Comparison of ENCODE assay signal across 13 mouse cellular contexts in the genomic region with DNA sequence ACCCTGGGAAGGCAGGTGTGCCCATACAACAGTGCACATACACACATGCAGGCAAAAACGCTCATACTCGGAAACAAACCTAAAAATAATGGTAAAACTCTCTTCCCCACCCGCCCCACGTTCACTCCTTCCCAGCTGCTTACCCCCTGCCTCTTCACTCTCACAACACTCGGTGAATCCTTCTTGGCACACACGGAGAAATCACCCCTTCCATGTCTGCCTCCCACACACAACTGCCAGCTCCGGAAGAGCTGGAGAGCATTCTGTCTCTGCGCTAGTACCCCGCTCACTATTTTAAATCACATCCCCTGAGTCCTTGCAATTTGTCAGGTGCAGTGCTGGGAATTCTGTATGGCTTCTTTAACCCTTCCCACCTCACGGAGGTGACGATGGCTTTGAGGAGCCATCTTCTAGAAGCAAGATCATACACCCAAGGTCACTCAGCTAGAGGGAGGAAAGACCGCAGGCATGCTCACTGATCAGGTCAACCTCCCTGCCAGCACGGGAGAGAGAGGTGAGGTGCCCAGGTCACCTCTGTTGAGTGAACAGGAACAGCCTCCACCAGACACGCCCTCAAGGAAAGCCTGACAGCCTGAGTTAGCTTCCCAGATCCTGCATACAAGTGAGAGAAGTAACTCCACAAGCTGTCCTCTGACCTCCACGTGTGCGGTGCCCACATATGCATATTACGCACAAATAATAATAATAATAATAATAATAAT. TPM values are rescaled to one million over a fixed set of nuclear protein-coding genes. Genes with fewer than 3 reads are reported as not detected.
DNase-seq lines count a peak whose midpoint lies in the region; ATAC-seq lines count a peak whose summit lies in the region.
"Had no signal": no experiment of that assay in that cellular context is flagged by ENCODE, and none has a peak within 500 bp of the region (broad histone marks: within the 10 kb centered on the region; RNA-seq: fewer than 3 reads in every experiment).

No protein-coding gene starts in this region.

- no peak for DNase-seq in frontal cortex, postnatal 25 days (ENCODE audit: low spot score in 2 of 2)
- peak; percentile 85 for DNase-seq in right cerebral cortex, adult 18-20 months
- no peak for DNase-seq in right cerebral cortex, postnatal 4 days
- DNase-seq in left cerebral cortex, postnatal 14 days (ENCODE audit: low spot score in 2 of 2), result peak; percentile 74 to 90
- DNase-seq in telencephalon, adult 2 months (ENCODE audit: low read depth, low spot score), result peak; percentile 91
- no peak for DNase-seq in MN1 (ENCODE audit: low spot score)
- DNase-seq: cerebellum, adult 8-10 months had no signal

- peak; percentile 97 for ATAC-seq in frontal cortex, adult (ENCODE audit: low TSS enrichment)
- ATAC-seq in erythroid progenitor cell, adult 5-6 weeks (replicated peaks; ENCODE audit: low FRiP score, poor library complexity, severe bottlenecking), result no peak
- ATAC-seq: forebrain, embryonic 16.5 days; hindbrain, postnatal 0 days; liver, embryonic 12.5 days had no signal

- intact Hi-C loops in left cerebral cortex, postnatal 14 days (cut with DNase I), result no loop called here

RNA-seq across cellular contexts. Expression of a gene that starts 49.6 kb away (rescaled TPM):
- 10 to 100 TPM; 21.0 to 23.5 TPM for total RNA-seq in left cerebral cortex, postnatal 14 days (2021)
- total RNA-seq in erythroid progenitor cell, adult 5-6 weeks (2015; ENCODE audit: low replicate concordance), result not detected in 2 replicates
- 1.3 TPM in 1 of 2 replicates, not detected in the other for total RNA-seq in erythroid progenitor cell, adult 5-6 weeks (2017; ENCODE audit: low replicate concordance)
- total RNA-seq: granulocyte monocyte progenitor cell, adult 5-6 weeks had no signal

Comparison
In these comparisons a context has a peak if more than half of its experiments do, and no peak if none do; other contexts are left out.
1. DNase-seq: peak in right cerebral cortex, adult 18-20 months (single experiment), left cerebral cortex, postnatal 14 days (2 of 2) and telencephalon, adult 2 months (single experiment); none in frontal cortex, postnatal 25 days (0 of 2), right cerebral cortex, postnatal 4 days (single experiment) and MN1 (single experiment).
2. RNA of a gene that starts 49.6 kb away (total RNA-seq): 21.0 to 23.5 TPM in left cerebral cortex, postnatal 14 days; 1.3 TPM in erythroid progenitor cell, adult 5-6 weeks; every median in the first group is over 4 times any median in the second.